Mouse (Mus musculus): Measurements from ENCODE around the gene Tle4.

- no peak for TF ChIP-seq USF1 (IDR thresholded peaks at IDR 0.05; ENCODE audit: low read depth)
- TF ChIP-seq MAX (IDR thresholded peaks at IDR 0.05; ENCODE audit: low read depth), result no peak
- no peak for TF ChIP-seq CEBPB (IDR thresholded peaks at IDR 0.05; ENCODE audit: insufficient read depth, poor library complexity, severe bottlenecking)
- no peak for TF ChIP-seq POLR2A (IDR thresholded peaks at IDR 0.05; ENCODE audit: insufficient read length, low read depth)
- TF ChIP-seq POLR2AphosphoS2 (IDR thresholded peaks at IDR 0.05; ENCODE audit: insufficient read length, low read depth), result no peak
- no peak for TF ChIP-seq TCF3 (IDR thresholded peaks at IDR 0.05; ENCODE audit: insufficient read length, low read depth)
- TF ChIP-seq TCF12 (IDR thresholded peaks at IDR 0.05; ENCODE audit: insufficient read depth, poor library complexity, severe bottlenecking), result no peak
- no peak for TF ChIP-seq MYOD1 (IDR thresholded peaks at IDR 0.05; ENCODE audit: control insufficient read depth in 1 of 3, insufficient read length in 2 of 3, low read depth in 2 of 3)
- TF ChIP-seq E2F4 (IDR thresholded peaks at IDR 0.05; ENCODE audit: insufficient read depth), result no peak
- no peak for TF ChIP-seq SRF (IDR thresholded peaks at IDR 0.05; ENCODE audit: control insufficient read depth, insufficient read length, low read depth)
- TF ChIP-seq REST (IDR thresholded peaks at IDR 0.05; ENCODE audit: insufficient read depth, insufficient read length), result no peak
- no peak for TF ChIP-seq MYOG (IDR thresholded peaks at IDR 0.05; ENCODE audit: control insufficient read depth in 1 of 3, insufficient read depth in 1 of 3, insufficient read length in 2 of 3, low read depth in 2 of 3)
Observed at GRCm38 (mm10) chr19:14532861-14533260, 65.0 kb downstream of the Tle4 start.

Measured in myocyte (in vitro differentiated cells).